Mouse (Mus musculus): ENCODE results near the gene Ptpa.
"Not testable (repeated sequence)": the region's sequence is repeated elsewhere in the genome, so short reads cannot be mapped to it uniquely, and the experiment has no call there.

The Ptpa gene

GRCm38 (mm10) chr2:30401581-30401980, 14.3 kb upstream of the Ptpa start:
- no peak for DNase-seq (ENCODE audit: extremely low read depth, low read depth, low spot score)

- DNase-seq (ENCODE audit: extremely low read depth, low read depth, low spot score), result no peak
Measured at GRCm38 (mm10) chr2:30402351-30402826, 13.4 kb upstream of the Ptpa start.

DNA sequence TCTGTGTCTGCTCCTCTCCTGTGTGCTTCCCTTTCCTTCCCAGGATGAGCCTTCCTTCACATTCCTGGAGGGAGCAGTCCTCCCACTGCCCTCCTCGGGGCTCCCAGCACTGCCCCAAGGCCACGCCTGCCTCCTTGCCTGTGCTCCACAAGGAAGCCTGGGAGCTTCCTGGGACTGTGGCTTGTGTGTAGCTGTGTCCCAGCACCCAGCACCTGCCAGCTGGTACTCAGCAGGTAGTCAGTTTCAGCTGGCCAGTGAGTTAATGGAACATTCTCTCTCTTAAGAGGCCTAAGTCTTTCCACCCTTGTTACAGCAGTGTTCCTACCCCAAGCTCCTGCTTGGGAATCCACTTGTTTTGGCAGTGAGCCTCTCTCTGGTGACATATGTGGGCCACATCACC, 13.0 kb upstream of the Ptpa start:
- no peak for DNase-seq (ENCODE audit: extremely low read depth, low read depth, low spot score)

- no peak for DNase-seq (ENCODE audit: extremely low read depth, low read depth, low spot score)
Measured at GRCm38 (mm10) chr2:30403870-30404269, 12.0 kb upstream of the Ptpa start.

DNA sequence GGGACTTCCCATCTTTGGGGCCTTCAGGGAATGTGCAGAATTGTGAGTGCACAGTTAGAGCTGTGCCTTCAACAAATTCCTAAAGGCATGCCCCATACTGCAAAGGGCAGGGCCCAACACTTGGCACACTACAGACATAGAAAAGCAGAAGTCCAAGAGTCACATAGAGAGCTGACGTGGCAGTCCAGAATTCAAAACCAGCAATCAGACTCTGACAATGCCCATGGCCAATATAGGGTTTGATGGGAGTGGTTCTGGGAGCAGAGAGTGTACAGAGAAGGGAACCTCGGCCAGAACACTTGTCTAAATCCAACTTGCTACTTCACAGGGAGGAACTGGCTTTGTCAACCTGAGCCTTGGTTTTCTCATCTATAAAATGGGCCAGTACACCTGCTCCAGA, 8.6 kb upstream of the Ptpa start:
- DNase-seq (ENCODE audit: extremely low read depth, low read depth, low spot score), result no peak

DNA sequence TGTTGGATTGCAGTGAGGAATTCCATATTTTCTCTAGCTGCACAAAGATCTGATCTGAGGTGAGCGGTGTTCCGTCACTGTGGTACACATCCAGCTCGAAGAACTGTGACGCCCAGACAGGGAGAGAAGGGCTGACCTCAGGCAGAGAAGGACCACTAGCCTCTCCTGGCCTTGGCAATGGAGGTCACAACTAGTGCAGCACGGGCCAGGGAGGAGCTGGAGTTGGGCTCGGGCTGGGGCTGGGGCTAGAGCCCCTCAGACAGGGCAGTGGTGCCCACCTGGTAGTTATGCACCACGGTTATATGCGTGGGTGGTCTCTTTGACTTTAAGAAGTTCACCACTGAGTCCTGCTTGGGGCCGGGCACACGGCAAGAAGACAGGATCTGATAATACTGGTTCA, 8.1 kb upstream of the Ptpa start:
- no peak for DNase-seq (ENCODE audit: extremely low read depth, low read depth, low spot score)

- no peak for DNase-seq (ENCODE audit: extremely low read depth, low read depth, low spot score)
Measured at GRCm38 (mm10) chr2:30408452-30409100, 7.3 kb upstream of the Ptpa start.

DNA sequence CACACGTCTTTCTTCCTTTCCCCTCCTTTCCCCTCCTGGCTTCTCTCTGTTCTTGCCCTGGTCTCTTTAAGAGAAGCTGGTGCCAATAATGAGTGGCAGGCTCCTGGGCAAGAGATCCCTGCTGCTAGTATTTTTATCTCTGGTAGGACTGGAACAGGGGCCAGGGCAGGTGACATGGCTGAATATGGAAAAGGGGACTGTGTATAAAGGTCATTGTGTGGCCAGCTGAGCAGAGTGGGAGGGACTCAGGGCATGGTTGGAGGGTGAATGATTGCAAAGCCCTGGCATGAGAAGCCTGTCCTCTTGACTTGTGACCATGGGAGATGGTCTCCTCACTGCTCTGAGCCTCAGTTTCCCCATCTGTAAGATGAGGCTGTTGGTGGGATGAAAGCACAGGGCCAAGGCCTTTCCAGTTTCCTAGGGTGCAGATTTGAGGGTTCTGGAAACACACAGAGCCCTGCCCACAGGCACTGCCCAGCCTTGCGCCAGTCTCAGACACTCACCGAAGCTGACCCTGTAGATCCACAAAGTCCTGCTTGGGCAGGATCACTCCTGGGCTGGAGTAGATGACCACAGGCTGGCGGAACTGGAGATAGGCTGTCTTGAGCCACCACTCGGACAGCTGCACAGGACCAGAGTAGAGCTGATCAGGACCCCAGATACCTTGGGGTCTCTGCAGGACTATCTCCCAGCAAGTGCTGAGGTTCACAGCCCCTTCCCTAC, 6.2 kb upstream of the Ptpa start:
- no peak for DNase-seq (ENCODE audit: extremely low read depth, low read depth, low spot score)

DNA sequence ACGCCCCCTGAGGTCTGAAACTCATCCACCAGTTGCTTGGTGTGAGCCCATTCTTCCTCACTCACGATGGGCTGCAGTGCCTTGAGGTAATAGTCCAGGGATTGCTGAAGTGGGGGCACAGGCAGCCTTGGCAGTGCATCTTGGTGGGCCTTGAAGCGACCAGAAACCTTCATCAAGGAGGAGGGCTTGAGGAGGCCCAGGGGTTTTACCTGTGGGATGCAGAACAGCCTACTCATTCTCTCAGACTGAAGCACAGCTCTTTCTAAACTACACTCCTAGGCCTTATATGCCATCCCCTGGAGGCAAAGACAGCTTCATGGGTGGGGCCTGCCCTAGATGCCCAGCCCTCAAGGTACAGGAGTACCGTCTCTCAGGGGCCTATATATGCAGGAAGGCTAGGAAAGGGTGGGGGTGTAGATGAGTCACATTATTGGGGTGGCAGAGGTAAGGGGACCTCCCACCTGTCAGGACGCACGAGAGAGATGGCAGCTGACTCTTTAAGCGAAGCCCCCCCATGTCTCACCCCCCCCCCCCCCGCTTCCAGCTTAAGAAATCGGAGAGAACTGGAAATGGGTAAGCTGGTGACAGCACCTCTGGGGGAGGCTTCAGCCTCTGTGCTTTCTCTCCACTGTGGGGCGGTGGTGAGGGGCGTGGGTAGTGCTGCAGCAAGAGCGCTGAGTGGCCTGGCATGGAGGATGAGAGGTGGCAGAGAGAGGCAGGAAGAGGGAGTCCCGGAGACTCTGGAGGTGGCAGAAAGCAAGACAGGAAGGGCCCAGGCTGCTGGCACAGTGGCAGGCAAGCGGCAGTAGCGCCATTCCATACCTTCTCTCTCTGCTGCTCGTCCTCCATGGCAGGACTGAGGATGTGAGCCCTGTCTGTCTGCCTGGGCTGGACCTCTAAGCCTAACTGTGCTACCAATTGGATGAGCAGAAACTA, 2.5 kb upstream of the Ptpa start:
- DNase-seq (ENCODE audit: extremely low read depth, low read depth, low spot score), result no peak

DNA sequence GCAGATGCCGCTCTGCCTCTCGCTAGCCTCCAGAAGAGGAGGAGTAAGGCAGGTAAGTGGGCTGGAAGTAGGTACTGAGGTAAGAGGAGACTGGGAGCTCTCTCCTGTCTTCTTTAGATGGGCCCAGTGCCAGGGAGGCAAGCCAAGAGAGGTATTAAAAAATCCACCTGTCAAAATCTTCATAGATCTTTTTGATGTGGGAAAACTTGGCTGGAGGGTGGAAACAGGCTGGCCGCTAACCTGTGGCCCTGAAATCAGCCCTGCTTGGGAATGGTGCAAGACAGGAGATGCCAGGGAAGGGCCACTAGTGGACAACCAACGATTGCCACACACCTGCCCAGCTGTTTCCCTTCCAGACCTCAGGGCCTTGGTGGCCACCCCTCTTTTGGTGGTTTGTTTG, 1.7 kb upstream of the Ptpa start:
- no peak for DNase-seq (ENCODE audit: extremely low read depth, low read depth, low spot score)

GRCm38 (mm10) chr2:30414681-30415080, 1.2 kb upstream of the Ptpa start:
- no peak for DNase-seq (ENCODE audit: extremely low read depth, low read depth, low spot score)

- no peak for DNase-seq (ENCODE audit: extremely low read depth, low read depth, low spot score)
Measured at GRCm38 (mm10) chr2:30415157-30415935, 493 bp upstream of the Ptpa start, which contains the start of gene Crat. TSS of gene Crat (minus strand) at chr2:30415813.

GRCm38 (mm10) chr2:30416649-30416965, 768 bp downstream of the Ptpa start:
- DNase-seq (ENCODE audit: extremely low read depth, low read depth, low spot score), result no peak

DNA sequence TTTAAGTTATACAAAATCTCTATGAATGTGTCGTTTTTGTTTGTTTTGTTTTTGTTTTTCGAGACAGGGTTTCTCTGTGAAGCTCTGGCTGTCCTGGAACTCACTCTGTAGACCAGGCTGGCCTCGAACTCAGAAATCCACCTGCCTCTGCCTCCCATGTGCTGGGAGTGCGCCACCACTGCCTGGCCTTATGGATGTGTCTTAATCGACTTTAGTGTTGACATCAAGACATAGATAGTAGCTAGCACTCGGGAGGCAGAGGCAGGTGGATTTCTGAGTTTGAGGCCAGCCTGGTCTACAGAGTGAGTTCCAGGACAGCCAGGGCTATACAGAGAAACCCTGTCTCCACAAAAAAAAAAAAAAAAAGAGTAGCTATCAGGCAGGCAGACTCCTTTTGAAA, 1.3 kb downstream of the Ptpa start:
- not testable (repeated sequence) for DNase-seq (ENCODE audit: extremely low read depth, low read depth, low spot score)

DNA sequence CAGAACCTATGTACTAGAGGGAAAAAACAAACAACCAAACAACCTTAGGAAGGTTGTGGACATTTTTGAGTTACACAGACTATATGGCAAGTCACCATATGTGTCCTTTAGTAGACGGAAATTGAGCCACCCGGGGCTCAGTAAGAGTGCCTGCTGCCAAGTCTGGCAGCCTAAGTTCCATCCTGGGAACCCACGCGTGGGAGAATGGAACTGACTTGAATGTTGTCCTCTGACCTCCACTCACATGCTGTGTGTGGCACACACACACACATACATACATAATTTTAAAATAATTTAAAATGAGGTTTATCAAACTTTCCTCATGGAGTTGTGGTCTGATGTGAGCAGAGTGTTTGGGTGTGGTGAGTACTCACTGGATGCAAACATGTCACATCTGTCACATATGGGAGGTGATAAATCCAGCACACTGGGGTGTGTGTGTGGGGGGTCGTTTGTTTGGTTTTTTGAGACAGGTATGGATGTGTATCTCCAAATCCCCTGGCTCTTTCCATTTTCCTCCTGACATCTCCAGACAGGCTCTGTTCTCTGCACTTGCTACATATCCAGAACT, 1.8 kb downstream of the Ptpa start:
- no peak for DNase-seq (ENCODE audit: extremely low read depth, low read depth, low spot score)

- DNase-seq (ENCODE audit: extremely low read depth, low read depth, low spot score), result no peak
Measured at GRCm38 (mm10) chr2:30418259-30418658, 2.4 kb downstream of the Ptpa start.

DNA sequence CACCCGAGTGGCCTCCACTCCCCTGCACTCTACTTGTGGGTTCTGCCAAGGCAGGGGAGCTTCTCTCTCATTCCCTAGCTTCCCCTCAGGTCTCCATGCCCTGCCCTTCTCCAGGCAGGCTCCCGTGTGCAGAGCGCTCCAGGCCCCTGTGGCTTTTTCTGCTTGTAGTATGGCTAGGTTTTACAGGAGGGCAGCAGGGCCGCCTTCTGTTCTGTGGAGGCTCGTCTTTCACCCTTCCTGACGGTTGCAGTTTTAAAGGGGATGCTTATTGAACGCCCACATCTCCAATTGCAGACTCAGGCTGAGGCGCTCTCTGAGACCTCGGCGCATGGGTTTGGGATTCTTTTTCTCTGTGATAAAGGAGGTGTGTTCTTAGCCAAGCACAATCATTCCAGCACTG, 3.3 kb downstream of the Ptpa start:
- no peak for DNase-seq (ENCODE audit: extremely low read depth, low read depth, low spot score)

DNA sequence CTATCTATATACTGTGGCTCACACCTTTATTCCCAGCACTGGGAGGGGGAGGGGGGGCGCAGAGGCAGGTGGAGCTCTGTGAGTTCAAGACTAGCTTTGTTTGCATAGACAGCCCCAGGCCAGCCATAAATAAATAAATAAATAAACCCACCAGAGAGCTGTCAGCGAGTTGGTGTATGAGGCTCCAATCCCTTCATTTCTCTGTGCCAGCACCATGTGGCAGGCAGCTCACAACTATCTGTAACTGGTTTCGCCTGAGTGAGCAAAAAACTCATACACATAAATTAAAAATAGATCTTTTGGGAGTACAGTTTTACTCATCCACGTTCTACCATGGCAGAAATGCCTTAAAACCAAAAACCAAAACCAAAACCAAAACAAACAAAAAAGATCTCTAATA, 5.6 kb downstream of the Ptpa start:
- no peak for DNase-seq (ENCODE audit: extremely low read depth, low read depth, low spot score)

- peak; percentile 95 for DNase-seq (ENCODE audit: extremely low read depth, low read depth, low spot score)
Measured at GRCm38 (mm10) chr2:30429156-30429555, 13.3 kb downstream of the Ptpa start.

GRCm38 (mm10) chr2:30435326-30436155, 19.7 kb downstream of the Ptpa start:
- DNase-seq (ENCODE audit: extremely low read depth, low read depth, low spot score), result no peak
